Mouse (Mus musculus): ENCODE measurements around the gene Mob3c.

DNA sequence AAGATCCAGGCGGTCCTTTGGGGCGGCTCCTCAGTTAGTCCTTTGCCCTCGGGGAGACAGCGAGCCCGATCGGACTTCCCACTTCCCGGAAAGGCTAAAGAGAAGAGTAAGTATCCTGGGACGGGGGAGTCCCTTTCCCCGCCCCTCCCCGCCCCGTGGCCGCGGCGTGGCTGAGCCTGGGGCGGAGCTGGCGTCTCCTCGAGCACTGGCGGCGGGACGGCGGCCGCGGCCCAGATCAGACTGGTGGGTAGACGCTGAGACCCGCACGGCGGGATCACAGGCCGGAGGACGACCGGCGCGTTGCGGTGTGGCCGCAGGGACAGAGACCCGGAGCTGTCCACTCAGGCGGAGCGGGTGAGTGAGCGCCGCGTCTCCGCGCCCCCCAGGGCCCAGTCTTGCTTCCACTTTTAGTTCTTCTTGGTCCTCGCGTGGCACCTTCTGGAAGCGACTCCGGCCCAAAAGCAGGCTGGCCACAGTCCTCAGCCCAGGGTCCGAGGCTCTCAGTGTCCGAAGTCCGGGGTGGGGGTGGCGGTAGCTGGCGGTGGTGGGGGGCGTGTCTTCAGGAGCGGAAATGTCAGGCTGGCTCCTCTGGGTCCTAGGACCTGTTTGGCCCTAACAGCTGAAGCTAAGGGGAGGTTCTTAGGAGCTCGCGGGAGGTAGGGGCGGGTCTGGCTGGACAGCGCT, at the start of gene Mob3c:
- TF ChIP-seq CTCF (IDR thresholded peaks at IDR 0.05; ENCODE audit: extremely low read depth, insufficient read depth, insufficient read length, insufficient replicate concordance) = no peak
- TF ChIP-seq POLR2A (IDR thresholded peaks at IDR 0.05; ENCODE audit: low read depth, low read length) = no peak

Data from spleen, adult 2 months (tissue).